ENCODE assay signal across 9 mouse cellular contexts in genomic region chr11:101604531-101605453, GRCm38 (mm10). TPM values are rescaled to one million over a fixed set of nuclear protein-coding genes. Genes with fewer than 3 reads are reported as not detected.
A peak's percentile ranks its signal among the peaks of the same experiment; 100 is the strongest.
DNase-seq lines count a peak whose midpoint lies in the region; ATAC-seq lines count a peak whose summit lies in the region.
"Not testable (repeated sequence)": the region's sequence is repeated elsewhere in the genome, so short reads cannot be mapped to it uniquely, and the experiment has no call there.
"Had no signal": no experiment of that assay in that cellular context is flagged by ENCODE, and none has a peak within 500 bp of the region (broad histone marks: within the 10 kb centered on the region; RNA-seq: fewer than 3 reads in every experiment).

No protein-coding gene starts in this region.

- peak; percentile 85 for ATAC-seq in hindbrain, embryonic 16.5 days
- peak; percentile 90 for ATAC-seq in megakaryocyte progenitor cell, adult 5-6 weeks (replicated peaks; ENCODE audit: poor library complexity)

- intact Hi-C loops in left cerebral cortex, postnatal 25 days (cut with DNase I) = not testable (repeated sequence)

- not testable (repeated sequence) for H3K4me1 ChIP-seq in hindbrain, embryonic 16.5 days (ENCODE audit: control insufficient read depth, insufficient read depth, low read depth, low read length)

- not testable (repeated sequence) for H3K27me3 ChIP-seq in hindbrain, embryonic 16.5 days (replicated peaks; ENCODE audit: control insufficient read depth, insufficient read depth, low read length)

- H3K4me2 ChIP-seq in hindbrain, embryonic 16.5 days (ENCODE audit: low read length) = peak overlapping the region; percentile 55

- peak overlapping the region; percentile 44; the same call in 1 of the 2 replicates for H3K9ac ChIP-seq in hindbrain, embryonic 16.5 days (ENCODE audit: low read depth, low read length)

- peak overlapping the region; percentile 37 for H3K4me3 ChIP-seq in hindbrain, embryonic 16.5 days (ENCODE audit: low read length)

- H3K36me3 ChIP-seq in hindbrain, embryonic 16.5 days (ENCODE audit: control insufficient read depth, insufficient read depth, low read length) = not testable (repeated sequence)

- WGBS in hindbrain, embryonic 16.5 days = 1% methylated on average over 30 of the region's 30 CpGs

- not testable (repeated sequence) for H3K9me3 ChIP-seq in hindbrain, embryonic 16.5 days (ENCODE audit: control insufficient read depth, low read length)

- H3K27ac ChIP-seq in hindbrain, embryonic 16.5 days (ENCODE audit: low read depth, low read length) = peak overlapping the region; percentile 3; the same call in 1 of the 2 replicates

- peak; percentile 95 for DNase-seq in WW6 (ENCODE audit: low read depth, low spot score)
- DNase-seq in cerebellum, postnatal 36 days = peak; percentile 56 to 67
- DNase-seq in gastrocnemius, postnatal 10 days = peak; percentile 69
- DNase-seq in left cerebral cortex, postnatal 25 days (ENCODE audit: low spot score in 2 of 2) = peak; percentile 18 to 27
- DNase-seq in right cerebral cortex, adult 18-20 months = peak; percentile 35
- DNase-seq in urinary bladder, postnatal 14 days (ENCODE audit: low spot score) = peak; percentile 80

RNA-seq across cellular contexts. Expression of gene Gm11634, which starts 5.7 kb away (rescaled TPM):
- total RNA-seq in gastrocnemius, postnatal 10 days (2021) = not detected
- polyA plus RNA-seq in hindbrain, embryonic 16.5 days (2015; fragmentation: Nextera tagmentation; extraction: Ambion mirVana) = not detected in 2 replicates
- total RNA-seq in left cerebral cortex, postnatal 25 days (2021) = not detected
- not detected in 2 replicates for total RNA-seq in megakaryocyte progenitor cell, adult 5-6 weeks (2015)
- not detected in 2 replicates for total RNA-seq in megakaryocyte progenitor cell, adult 5-6 weeks (2017)
- total RNA-seq: layer of hippocampus, postnatal 25 days had no signal

RNA-seq across cellular contexts. Expression of gene Rdm1, which starts 22.2 kb away (rescaled TPM):
- total RNA-seq in gastrocnemius, postnatal 10 days (2021) = 10 to 100 TPM; 18.0 to 20.9 TPM
- polyA plus RNA-seq in hindbrain, embryonic 16.5 days (2015; fragmentation: Nextera tagmentation; extraction: Ambion mirVana) = 17.2 and 21.7 TPM in 2 replicates
- 1 to 10 TPM; 6.0 to 7.2 TPM for total RNA-seq in left cerebral cortex, postnatal 25 days (2021)
- 9.8 and 12.7 TPM in 2 replicates for total RNA-seq in megakaryocyte progenitor cell, adult 5-6 weeks (2015)
- total RNA-seq in megakaryocyte progenitor cell, adult 5-6 weeks (2017) = 13.2 and 13.7 TPM in 2 replicates

RNA-seq across cellular contexts. Expression of gene Tmem106a, which starts 22.8 kb away (rescaled TPM):
- total RNA-seq in gastrocnemius, postnatal 10 days (2021) = 1 to 10 TPM; 2.4 to 2.9 TPM
- 4.4 and 4.9 TPM in 2 replicates for polyA plus RNA-seq in hindbrain, embryonic 16.5 days (2015; fragmentation: Nextera tagmentation; extraction: Ambion mirVana)
- total RNA-seq in left cerebral cortex, postnatal 25 days (2021) = 1 to 10 TPM; 1.1 to 1.6 TPM
- total RNA-seq in megakaryocyte progenitor cell, adult 5-6 weeks (2015) = 2.7 and 3.7 TPM in 2 replicates
- total RNA-seq in megakaryocyte progenitor cell, adult 5-6 weeks (2017) = 1.2 and 5.0 TPM in 2 replicates

RNA-seq across cellular contexts. Expression of gene Nbr1, which starts 52.8 kb away (rescaled TPM):
- total RNA-seq in gastrocnemius, postnatal 10 days (2021) = 10 to 100 TPM; 73.1 to 81.8 TPM
- 80.5 and 93.2 TPM in 2 replicates for polyA plus RNA-seq in hindbrain, embryonic 16.5 days (2015; fragmentation: Nextera tagmentation; extraction: Ambion mirVana)
- 100 to 1,000 TPM; 127 to 130 TPM for total RNA-seq in left cerebral cortex, postnatal 25 days (2021)
- total RNA-seq in megakaryocyte progenitor cell, adult 5-6 weeks (2015) = 28.1 and 33.7 TPM in 2 replicates
- total RNA-seq in megakaryocyte progenitor cell, adult 5-6 weeks (2017) = 40.9 and 46.7 TPM in 2 replicates

RNA-seq across cellular contexts. Expression of gene Brca1, which starts 53.0 kb away (rescaled TPM):
- total RNA-seq in gastrocnemius, postnatal 10 days (2021) = 1 to 10 TPM; 1.9 to 4.6 TPM
- 2.0 and 3.0 TPM in 2 replicates for polyA plus RNA-seq in hindbrain, embryonic 16.5 days (2015; fragmentation: Nextera tagmentation; extraction: Ambion mirVana)
- under 1 TPM; 0.69 to 0.80 TPM for total RNA-seq in left cerebral cortex, postnatal 25 days (2021)
- 25.1 and 31.4 TPM in 2 replicates for total RNA-seq in megakaryocyte progenitor cell, adult 5-6 weeks (2015)
- 36.0 and 47.2 TPM in 2 replicates for total RNA-seq in megakaryocyte progenitor cell, adult 5-6 weeks (2017)

Comparison
In these comparisons a context has a peak if more than half of its experiments do, and no peak if none do; other contexts are left out.
1. Peak in every context shown above with its lines: DNase-seq, ATAC-seq, H3K4me3 ChIP-seq and H3K27ac ChIP-seq.
2. DNase-seq: peak in every context shown above with its lines; median percentile 95 in WW6; 80 in urinary bladder, postnatal 14 days; 69 in gastrocnemius, postnatal 10 days; 62 in cerebellum, postnatal 36 days; 35 in right cerebral cortex, adult 18-20 months; 22 in left cerebral cortex, postnatal 25 days.